Mouse (Mus musculus): ENCODE measurements around the gene Cachd1. TPM values are rescaled to one million over a fixed set of nuclear protein-coding genes. Genes with fewer than 3 reads are reported as not detected.

Gene Cachd1
- polyA plus RNA-seq, 1 experiment from 2014 or later = 6.5 TPM

DNA sequence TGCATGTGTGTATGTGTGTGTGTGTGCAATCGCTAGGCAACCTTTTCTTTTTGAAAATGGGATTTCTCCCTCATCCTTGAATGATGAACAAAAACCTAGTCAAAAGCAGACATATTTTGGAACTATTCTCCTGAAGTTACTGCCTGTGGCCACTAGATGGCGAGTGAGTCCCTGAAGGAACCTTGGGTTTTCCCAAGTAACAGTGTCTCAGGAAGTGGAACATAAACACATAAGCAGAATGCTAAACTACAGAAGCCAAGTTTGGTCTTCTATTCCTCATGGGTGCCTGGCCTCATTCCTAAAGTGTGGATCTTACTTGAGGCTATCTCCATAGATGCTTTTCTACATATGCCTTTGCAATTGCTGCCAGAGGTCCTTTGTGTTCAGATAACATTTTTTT is 221.7 kb downstream of the Cachd1 start:
- no peak overlapping the region for H3K27ac ChIP-seq (ENCODE audit: low read length)
- no peak overlapping the region for H3K4me2 ChIP-seq (ENCODE audit: low read depth, low read length)
- no peaks in the 10 kb centered on the region for H3K9me3 ChIP-seq (replicated peaks; ENCODE audit: control insufficient read depth, low read length)
- peaks cover 20% of the 10 kb centered on the region for H3K4me1 ChIP-seq (ENCODE audit: control insufficient read depth, low read depth, low read length)
- no peaks in the 10 kb centered on the region for H3K27me3 ChIP-seq (ENCODE audit: control insufficient read depth, insufficient read depth, low read depth, low read length)
- peaks cover 3% of the 10 kb centered on the region; the same call in 1 of the 2 replicates for H3K36me3 ChIP-seq (ENCODE audit: control insufficient read depth, insufficient read depth)
- no peak for ATAC-seq (ENCODE audit: low read depth)
- no peak overlapping the region for H3K4me3 ChIP-seq (ENCODE audit: low read depth, low read length)
- WGBS (ENCODE audit: insufficient replicate concordance) = 15% methylated on average over 2 of the region's 2 CpGs
- H3K9ac ChIP-seq (ENCODE audit: low read depth, low read length) = no peak overlapping the region; the same call in 1 of the 2 replicates

DNA sequence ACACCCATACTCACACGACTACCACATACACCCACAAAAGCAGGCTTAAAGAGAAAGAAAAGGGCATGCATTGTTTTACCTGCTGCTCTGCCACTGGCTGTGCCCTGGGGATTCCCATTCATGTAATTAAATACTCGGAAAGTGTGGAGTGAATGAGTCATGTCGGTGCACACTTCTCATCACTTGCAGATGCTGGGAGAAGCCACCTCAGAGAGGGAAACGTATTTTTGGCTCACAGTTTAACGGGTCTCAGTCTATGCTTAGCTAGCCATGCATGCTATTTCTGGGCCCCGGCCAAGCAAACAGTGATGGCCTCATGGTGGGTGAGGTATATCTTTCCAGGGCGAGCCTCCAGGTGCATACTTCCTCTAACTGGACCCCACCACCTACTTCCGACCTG is 222.4 kb downstream of the Cachd1 start:
- Histone ChIP-seq H3K4me2 (ENCODE audit: low read depth, low read length) (no peak overlapping the region), H3K27me3 (ENCODE audit: control insufficient read depth, insufficient read depth, low read depth, low read length) (no peaks in the 10 kb centered on the region), H3K36me3 (ENCODE audit: control insufficient read depth, insufficient read depth) (peaks cover 4% of the 10 kb centered on the region; the same call in 1 of the 2 replicates), H3K9ac (ENCODE audit: low read depth, low read length) (no peak overlapping the region), H3K9me3 (replicated peaks; ENCODE audit: control insufficient read depth, low read length) (no peaks in the 10 kb centered on the region), H3K27ac (ENCODE audit: low read length) (no peak overlapping the region), H3K4me1 (ENCODE audit: control insufficient read depth, low read depth, low read length) (peaks cover 12% of the 10 kb centered on the region), H3K4me3 (ENCODE audit: low read depth, low read length) (no peak overlapping the region)
- no peak for ATAC-seq (ENCODE audit: low read depth)
- 73% methylated on average over 8 of the region's 8 CpGs for WGBS (ENCODE audit: insufficient replicate concordance)

DNA sequence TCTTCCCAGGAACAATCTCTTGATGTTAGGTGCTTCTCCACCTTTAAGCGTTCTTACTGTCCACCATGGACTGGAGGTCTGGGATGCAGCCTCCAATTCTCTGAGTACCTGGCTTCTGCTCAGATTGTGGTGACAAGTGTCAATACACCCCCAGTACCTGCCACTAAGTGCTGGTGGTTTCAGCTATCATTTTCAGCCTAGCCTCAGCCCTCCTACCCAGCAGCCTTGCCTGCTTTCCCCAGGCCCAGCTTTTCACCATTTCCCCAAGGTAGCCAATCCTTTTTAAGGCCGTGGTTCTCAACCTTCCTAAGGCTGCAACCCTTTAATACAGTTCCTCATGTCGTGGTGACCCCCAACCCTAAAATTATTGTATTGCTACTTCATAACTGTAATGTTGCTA is 224.1 kb downstream of the Cachd1 start:
- Histone ChIP-seq H3K9ac (ENCODE audit: low read depth, low read length) (no peak overlapping the region), H3K4me1 (ENCODE audit: control insufficient read depth, low read depth, low read length) (peaks cover 11% of the 10 kb centered on the region), H3K4me2 (ENCODE audit: low read depth, low read length) (no peak overlapping the region), H3K27me3 (ENCODE audit: control insufficient read depth, insufficient read depth, low read depth, low read length) (no peaks in the 10 kb centered on the region), H3K9me3 (replicated peaks; ENCODE audit: control insufficient read depth, low read length) (no peaks in the 10 kb centered on the region), H3K27ac (ENCODE audit: low read length) (no peak overlapping the region), H3K36me3 (ENCODE audit: control insufficient read depth, insufficient read depth) (peaks cover 4% of the 10 kb centered on the region; the same call in 1 of the 2 replicates), H3K4me3 (ENCODE audit: low read depth, low read length) (no peak overlapping the region)
- ATAC-seq (ENCODE audit: low read depth) = no peak
- WGBS (ENCODE audit: insufficient replicate concordance) = 70% methylated on average over 3 of the region's 3 CpGs

DNA sequence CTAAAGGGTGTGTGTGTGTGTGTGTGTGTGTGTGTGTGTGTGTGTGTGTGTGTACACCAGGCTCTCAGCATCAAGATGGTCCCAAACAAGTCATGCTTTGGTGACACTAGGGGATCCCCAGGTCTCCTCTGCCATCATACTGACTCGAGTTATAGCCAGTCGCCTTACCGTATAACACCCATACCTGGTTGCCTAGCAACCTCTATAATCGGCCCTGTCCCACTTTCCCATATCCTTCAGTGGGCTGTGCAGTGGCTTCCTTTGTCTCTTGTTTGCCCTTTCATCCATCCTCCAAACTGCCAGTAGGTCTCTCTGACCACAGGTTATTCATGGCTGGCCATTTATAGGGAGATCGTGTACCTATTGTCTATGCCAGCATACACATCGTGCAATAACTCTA is 224.6 kb downstream of the Cachd1 start:
- H3K9ac ChIP-seq (ENCODE audit: low read depth, low read length) = no peak overlapping the region
- H3K4me2 ChIP-seq (ENCODE audit: low read depth, low read length) = no peak overlapping the region
- H3K4me1 ChIP-seq (ENCODE audit: control insufficient read depth, low read depth, low read length) = peaks cover 9% of the 10 kb centered on the region
- no peaks in the 10 kb centered on the region for H3K9me3 ChIP-seq (replicated peaks; ENCODE audit: control insufficient read depth, low read length)
- no peak overlapping the region for H3K4me3 ChIP-seq (ENCODE audit: low read depth, low read length)
- ATAC-seq (ENCODE audit: low read depth) = no peak
- WGBS (ENCODE audit: insufficient replicate concordance) = 83% methylated on average over 6 of the region's 6 CpGs
- no peak overlapping the region for H3K27ac ChIP-seq (ENCODE audit: low read length)
- H3K27me3 ChIP-seq (ENCODE audit: control insufficient read depth, insufficient read depth, low read depth, low read length) = no peaks in the 10 kb centered on the region
- peaks cover 4% of the 10 kb centered on the region; the same call in 1 of the 2 replicates for H3K36me3 ChIP-seq (ENCODE audit: control insufficient read depth, insufficient read depth)

DNA sequence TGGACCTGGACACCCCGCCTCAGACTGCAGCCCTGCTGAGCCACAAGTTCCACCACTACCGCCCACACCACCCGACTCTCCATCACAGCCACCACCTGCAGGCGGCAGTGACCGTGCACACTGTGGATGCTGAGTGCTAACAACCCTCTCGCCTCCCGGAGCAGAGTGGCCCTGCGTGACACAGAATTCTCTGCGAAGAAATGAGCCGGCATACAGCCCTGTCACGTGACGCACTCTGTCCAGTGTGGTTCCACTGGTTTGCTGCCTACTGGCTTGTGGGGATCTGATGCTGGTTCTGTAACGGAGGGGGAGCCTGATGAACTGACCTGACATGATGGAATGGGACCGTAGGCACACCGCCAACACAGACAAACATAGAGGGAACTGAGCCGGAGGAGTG is 226.5 kb downstream of the Cachd1 start:
- no peaks in the 10 kb centered on the region for H3K9me3 ChIP-seq (replicated peaks; ENCODE audit: control insufficient read depth, low read length)
- no peak for ATAC-seq (ENCODE audit: low read depth)
- H3K27ac ChIP-seq (ENCODE audit: low read length) = no peak overlapping the region
- no peak overlapping the region for H3K9ac ChIP-seq (ENCODE audit: low read depth, low read length)
- no peak overlapping the region for H3K4me3 ChIP-seq (ENCODE audit: low read depth, low read length)
- peaks cover 4% of the 10 kb centered on the region; the same call in 1 of the 2 replicates for H3K36me3 ChIP-seq (ENCODE audit: control insufficient read depth, insufficient read depth)
- 87% methylated on average over 16 of the region's 16 CpGs for WGBS (ENCODE audit: insufficient replicate concordance)
- no peak overlapping the region for H3K4me2 ChIP-seq (ENCODE audit: low read depth, low read length)
- H3K27me3 ChIP-seq (ENCODE audit: control insufficient read depth, insufficient read depth, low read depth, low read length) = no peaks in the 10 kb centered on the region
- H3K4me1 ChIP-seq (ENCODE audit: control insufficient read depth, low read depth, low read length) = peaks cover under 1% of the 10 kb centered on the region

DNA sequence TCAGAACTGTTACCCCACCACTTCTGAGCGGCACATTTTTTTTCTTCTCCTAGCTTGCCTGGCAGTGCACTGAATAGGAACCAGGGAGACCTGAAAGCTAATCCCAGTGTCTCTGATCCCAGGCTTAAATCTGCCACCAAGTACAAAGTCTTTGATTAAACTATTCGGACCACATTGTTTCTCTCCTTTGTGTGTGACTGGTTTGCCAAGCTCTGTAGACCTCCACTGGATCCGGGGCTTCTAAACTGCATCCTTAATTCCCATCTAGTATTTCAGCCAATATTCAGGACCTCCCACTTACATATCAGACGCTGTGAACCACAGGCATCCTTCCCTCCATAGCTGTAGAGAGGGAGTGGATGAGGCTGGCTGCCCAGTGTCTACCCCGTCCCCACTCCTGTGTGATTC is 231.9 kb downstream of the Cachd1 start:
- no peaks in the 10 kb centered on the region for H3K9me3 ChIP-seq (replicated peaks; ENCODE audit: control insufficient read depth, low read length)
- no peak overlapping the region for H3K9ac ChIP-seq (ENCODE audit: low read depth, low read length)
- H3K4me1 ChIP-seq (ENCODE audit: control insufficient read depth, low read depth, low read length) = no peaks in the 10 kb centered on the region
- no peaks in the 10 kb centered on the region for H3K27me3 ChIP-seq (ENCODE audit: control insufficient read depth, insufficient read depth, low read depth, low read length)
- no peaks in the 10 kb centered on the region for H3K36me3 ChIP-seq (ENCODE audit: control insufficient read depth, insufficient read depth)
- H3K4me2 ChIP-seq (ENCODE audit: low read depth, low read length) = no peak overlapping the region
- WGBS (ENCODE audit: insufficient replicate concordance) = 63% methylated on average over 5 of the region's 5 CpGs
- H3K27ac ChIP-seq (ENCODE audit: low read length) = no peak overlapping the region
- ATAC-seq (ENCODE audit: low read depth) = no peak
- no peak overlapping the region for H3K4me3 ChIP-seq (ENCODE audit: low read depth, low read length)

DNA sequence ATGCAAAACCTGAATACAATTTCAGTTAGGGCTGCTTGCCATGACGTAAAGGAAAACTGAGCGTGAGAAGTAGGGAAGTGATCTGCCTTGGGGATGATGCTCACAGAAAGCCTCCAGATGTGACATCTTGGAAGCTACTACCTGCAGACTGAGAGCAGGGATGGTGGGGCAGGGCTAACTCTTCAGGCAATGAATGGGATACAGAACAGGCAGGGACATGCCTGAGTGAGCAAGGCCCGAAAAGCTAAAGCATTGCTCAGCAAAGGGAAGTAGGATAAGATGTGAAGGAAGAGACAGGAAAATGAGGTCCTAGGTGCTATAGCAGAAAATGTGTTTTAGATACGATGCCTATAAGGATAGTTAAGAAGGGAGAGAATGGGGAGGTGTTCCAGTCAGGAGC is 232.6 kb downstream of the Cachd1 start:
- H3K4me3 ChIP-seq (ENCODE audit: low read depth, low read length) = no peak overlapping the region
- no peak for ATAC-seq (ENCODE audit: low read depth)
- no peak overlapping the region for H3K27ac ChIP-seq (ENCODE audit: low read length)
- H3K36me3 ChIP-seq (ENCODE audit: control insufficient read depth, insufficient read depth) = no peaks in the 10 kb centered on the region
- H3K4me2 ChIP-seq (ENCODE audit: low read depth, low read length) = no peak overlapping the region
- WGBS (ENCODE audit: insufficient replicate concordance) = 73% methylated on average over 4 of the region's 4 CpGs
- no peaks in the 10 kb centered on the region for H3K9me3 ChIP-seq (replicated peaks; ENCODE audit: control insufficient read depth, low read length)
- no peaks in the 10 kb centered on the region for H3K27me3 ChIP-seq (ENCODE audit: control insufficient read depth, insufficient read depth, low read depth, low read length)
- no peak overlapping the region for H3K9ac ChIP-seq (ENCODE audit: low read depth, low read length)
- H3K4me1 ChIP-seq (ENCODE audit: control insufficient read depth, low read depth, low read length) = no peaks in the 10 kb centered on the region

DNA sequence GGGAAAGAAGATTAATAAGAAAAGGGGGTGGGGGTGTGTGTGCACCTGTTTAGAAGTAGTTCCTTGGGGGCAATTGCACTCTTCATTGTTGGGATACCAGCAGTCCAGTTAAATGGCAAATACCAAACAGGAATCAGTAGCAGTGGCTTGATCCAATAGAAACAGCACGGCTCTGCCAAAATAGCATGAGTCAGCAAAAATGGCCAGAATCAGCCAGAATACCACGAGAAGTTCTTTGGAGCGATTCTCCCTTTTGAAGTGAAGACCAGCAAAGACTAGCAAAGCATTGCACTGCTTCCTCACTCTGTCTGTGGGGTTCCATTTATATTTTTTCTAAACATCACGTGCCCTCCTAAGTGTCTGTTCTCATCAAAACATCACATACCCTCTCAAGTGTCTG is 241.3 kb downstream of the Cachd1 start:
- Histone ChIP-seq H3K27ac (ENCODE audit: low read length) (no peak overlapping the region), H3K4me2 (ENCODE audit: low read depth, low read length) (no peak overlapping the region), H3K9me3 (replicated peaks; ENCODE audit: control insufficient read depth, low read length) (no peaks in the 10 kb centered on the region), H3K27me3 (ENCODE audit: control insufficient read depth, insufficient read depth, low read depth, low read length) (no peaks in the 10 kb centered on the region), H3K9ac (ENCODE audit: low read depth, low read length) (no peak overlapping the region), H3K4me3 (ENCODE audit: low read depth, low read length) (no peak overlapping the region), H3K36me3 (ENCODE audit: control insufficient read depth, insufficient read depth) (no peaks in the 10 kb centered on the region), H3K4me1 (ENCODE audit: control insufficient read depth, low read depth, low read length) (no peaks in the 10 kb centered on the region)
- ATAC-seq (ENCODE audit: low read depth) = no peak
- 54% methylated on average over 4 of the region's 4 CpGs for WGBS (ENCODE audit: insufficient replicate concordance)

DNA sequence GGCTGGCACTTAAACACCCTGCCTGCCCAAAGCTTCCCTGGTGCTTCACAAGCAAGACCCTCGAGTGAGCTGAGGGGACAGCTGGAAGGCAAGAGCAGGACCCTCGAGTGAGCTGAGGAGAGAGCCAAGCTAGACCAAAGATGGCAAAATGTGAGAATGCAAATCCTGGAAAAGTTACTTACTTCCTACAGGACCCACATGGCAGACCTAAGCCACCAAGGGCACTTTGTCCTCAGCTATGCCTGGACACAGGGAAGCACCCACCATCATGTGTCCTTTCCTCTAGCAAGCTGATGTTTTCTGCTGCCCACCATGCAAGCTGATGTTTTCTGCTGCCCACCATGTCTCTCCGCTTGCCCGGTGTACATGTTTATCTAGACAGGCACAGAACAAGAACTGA is 244.1 kb downstream of the Cachd1 start, which contains the start of gene Gm10577:
Gene Gm10577 (minus strand): TSS at position 101 of the 400 bp plus-strand sequence.
- no peak for ATAC-seq (ENCODE audit: low read depth)
- Histone ChIP-seq H3K27ac (ENCODE audit: low read length) (no peak within 1 kb of the TSS), H3K9me3 (replicated peaks; ENCODE audit: control insufficient read depth, low read length) (no peaks in the 10 kb centered on the region), H3K4me2 (ENCODE audit: low read depth, low read length) (no peak within 1 kb of the TSS), H3K4me1 (ENCODE audit: control insufficient read depth, low read depth, low read length) (no peaks in the 10 kb centered on the region), H3K36me3 (ENCODE audit: control insufficient read depth, insufficient read depth) (no peaks in the 10 kb centered on the region), H3K27me3 (ENCODE audit: control insufficient read depth, insufficient read depth, low read depth, low read length) (no peaks in the 10 kb centered on the region), H3K9ac (ENCODE audit: low read depth, low read length) (no peak within 1 kb of the TSS), H3K4me3 (ENCODE audit: low read depth, low read length) (no peak within 1 kb of the TSS)
- WGBS (ENCODE audit: insufficient replicate concordance) = 53% methylated on average over 4 of the region's 4 CpGs

All from liver, embryonic 16.5 days (tissue).